Mouse (Mus musculus) 3134 (cell line): ENCODE measurements around the gene Tbc1d30.

Experiments
- DNase-seq: peaks from one replicate; pipeline ENCODE4 v3.0.0-alpha.2; 2011; ENCODE audit warnings: low spot score; ENCODE audit not compliant: insufficient read length; ENCODE audit errors: extremely low read depth

The Tbc1d30 gene

DNA sequence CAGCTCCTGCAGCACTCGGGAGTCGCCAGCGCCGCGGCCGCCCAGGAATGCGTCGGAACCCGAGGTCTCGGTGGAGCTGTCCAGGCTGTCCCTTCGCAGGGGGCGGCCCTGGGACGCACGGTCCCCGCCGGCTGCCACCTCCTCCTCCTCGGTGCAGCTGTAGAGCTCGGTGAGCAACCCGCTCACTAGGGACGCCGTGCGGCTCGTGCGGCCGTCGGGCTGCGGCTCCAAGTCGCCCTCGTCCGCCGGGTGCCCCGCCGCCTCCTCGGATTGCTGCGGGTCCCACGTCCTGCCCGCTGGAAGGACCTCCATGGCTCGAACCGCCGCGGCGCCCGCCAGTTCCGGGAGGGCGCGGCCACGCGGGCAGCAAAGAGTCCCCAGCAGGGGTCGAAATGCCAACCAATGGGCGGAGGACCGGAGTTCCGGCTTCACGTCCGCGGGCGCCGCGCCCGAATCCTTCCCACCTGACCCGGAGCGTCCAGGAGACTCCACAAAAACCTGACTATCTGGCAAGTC, at the start of gene Tbc1d30:
Gene Tbc1d30, minus strand, starts transcription at position 213 of the 516 bp plus-strand sequence.
- no peak for DNase-seq

DNA sequence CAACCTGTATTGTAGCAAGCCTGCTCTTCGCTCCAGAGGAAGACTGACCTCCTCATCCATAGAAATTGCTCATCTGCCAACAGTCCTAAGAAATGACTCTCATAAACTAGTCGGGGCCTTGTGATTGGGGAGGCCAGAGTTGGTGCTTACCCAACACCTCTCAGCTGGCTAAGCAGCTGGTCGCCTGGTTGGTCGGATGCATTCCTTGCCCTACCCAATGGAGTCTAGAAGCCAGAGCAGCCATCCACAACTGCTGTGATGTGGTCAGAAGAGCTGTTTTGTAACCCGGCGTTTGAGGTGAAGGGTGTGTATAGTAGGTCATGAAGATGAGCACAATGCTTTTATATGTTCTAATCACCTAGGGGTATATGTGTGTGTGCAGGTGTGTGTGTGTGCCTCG, 47.5 kb upstream of the Tbc1d30 start:
- DNase-seq: no peak

DNA sequence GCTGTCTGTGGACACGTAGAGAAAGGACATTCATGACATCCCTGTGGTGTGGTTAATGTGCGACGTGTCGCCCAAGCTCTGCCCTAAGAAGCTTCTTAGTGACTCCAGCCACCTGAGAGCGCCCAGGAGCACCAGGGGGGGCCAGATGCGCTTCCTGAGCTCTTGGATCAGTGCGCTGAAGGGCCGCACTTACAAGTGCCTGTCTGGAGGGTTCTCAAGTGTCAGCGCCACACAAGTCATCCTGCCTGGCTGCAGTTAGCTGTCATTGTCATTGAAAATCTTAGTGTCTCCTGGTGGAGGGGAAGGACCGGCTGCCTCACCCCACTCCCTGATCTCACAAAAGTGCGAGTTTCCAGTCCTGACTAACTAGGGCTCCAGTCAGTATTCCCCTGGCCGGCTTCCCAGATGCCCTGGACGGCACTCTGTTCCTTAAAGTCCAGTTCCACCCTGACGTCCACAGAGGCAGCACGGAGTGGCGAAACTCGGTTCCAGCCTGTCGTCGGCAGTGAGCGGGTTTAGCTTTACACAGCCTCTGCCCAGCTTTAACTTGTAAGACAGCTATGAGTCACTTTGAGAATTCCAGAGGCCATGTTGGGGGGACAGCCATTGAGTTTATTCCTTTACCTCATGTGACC, 44.6 kb upstream of the Tbc1d30 start:
- DNase-seq: no peak

DNA sequence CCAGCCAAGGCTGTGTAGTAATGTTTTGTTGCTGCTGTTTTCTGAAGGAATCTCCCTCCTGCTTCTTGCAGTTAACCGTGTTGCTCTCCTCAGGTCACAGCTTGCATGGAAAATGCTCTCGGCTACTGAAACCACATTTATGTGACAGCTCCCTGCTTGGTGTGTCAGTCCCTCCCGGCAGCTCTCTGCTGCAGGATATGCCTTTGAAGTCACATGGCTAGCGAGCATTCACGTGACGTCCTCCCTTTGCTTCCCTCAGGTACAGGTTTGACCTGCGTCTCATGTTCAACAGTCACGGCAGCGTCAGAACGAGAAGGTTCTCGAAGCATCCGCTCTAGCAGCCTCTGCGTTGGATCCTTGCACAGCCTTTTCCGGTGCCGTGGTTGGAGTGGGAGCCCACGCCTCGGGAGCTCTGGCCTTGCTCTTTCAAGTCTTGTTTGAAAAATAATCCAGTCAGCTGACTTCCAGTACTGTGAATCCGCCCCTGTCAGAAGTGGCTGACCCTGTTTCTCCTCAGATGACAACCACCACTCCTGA, 43.8 kb upstream of the Tbc1d30 start:
- no peak for DNase-seq

DNA sequence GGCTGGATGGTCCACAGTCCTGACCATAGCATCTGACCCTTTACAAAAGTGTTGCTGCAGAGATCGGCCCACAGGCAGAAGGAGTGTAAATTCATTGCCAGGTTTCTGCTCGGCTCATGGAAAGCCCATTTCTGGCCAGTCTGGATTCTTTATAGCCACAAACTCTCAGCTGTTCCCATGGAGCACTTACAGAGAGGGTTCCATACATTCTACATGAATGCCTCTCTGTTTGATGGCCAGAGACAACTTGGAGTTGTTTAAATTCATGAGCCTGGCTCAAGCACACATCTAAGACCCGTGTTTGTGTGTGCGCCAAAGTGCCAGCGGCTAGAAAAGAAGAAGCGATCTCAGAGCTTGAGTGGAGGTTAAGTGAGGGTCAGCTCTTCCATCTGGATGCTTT, 43.2 kb upstream of the Tbc1d30 start:
- no peak for DNase-seq

DNA sequence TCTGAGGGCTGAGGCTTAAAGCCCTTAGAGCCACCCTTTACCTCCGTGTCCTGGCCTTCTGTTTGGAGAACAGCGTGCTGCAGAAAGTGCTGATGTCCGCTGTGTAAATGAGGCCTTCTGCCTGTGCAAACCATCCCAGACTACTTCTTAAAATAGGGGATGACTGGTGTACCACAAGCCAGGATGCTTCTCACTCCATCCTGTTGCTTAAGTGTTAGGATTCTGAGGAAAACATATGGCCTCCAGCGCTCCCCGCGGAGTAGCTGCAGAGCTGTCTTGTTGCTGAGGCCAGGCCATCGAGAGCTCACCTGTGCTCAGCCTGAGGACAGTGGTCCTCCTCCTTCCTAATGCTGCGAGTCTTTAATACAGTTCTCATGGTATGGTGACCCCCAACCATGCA, 40.8 kb upstream of the Tbc1d30 start:
- no peak for DNase-seq

DNA sequence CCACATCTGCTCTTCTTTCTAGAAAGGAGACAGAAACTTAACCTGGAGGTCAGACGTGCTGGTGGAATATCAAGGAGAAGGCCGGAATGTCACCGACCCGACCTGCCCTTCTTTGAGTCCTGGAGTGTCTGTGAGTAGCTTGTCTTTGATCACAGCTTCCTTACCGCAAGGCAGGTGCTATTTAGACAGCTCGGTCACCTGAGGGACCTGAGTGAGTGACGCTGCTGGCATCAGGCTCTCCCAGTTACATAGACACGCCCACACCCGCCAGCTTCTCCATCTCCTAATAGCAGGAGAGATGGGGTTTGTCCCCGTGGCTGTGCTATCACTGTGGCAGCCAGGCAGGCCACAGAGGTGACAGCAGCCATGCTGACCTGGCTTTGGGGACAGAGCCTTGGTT, 39.5 kb upstream of the Tbc1d30 start:
- DNase-seq: no peak

DNA sequence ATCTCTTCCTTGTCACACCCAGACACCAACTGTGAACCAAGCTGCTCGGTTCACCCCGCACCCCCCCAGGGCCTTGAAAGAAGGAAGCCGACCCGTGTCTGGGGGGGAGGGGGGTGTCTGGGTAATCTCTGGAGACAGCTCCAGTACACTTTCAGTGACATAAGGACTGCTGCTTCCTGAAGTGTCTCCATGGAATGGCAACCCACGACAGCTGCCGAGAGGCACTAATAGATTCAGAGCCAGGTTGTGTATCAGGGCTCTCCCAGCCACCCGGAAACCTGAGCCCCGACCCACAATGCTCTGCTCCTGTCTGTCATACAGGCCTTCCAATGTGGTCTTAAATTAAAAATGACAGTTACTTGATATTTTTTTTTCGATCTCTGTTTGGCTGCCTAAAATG, 35.3 kb upstream of the Tbc1d30 start:
- DNase-seq: no peak

DNA sequence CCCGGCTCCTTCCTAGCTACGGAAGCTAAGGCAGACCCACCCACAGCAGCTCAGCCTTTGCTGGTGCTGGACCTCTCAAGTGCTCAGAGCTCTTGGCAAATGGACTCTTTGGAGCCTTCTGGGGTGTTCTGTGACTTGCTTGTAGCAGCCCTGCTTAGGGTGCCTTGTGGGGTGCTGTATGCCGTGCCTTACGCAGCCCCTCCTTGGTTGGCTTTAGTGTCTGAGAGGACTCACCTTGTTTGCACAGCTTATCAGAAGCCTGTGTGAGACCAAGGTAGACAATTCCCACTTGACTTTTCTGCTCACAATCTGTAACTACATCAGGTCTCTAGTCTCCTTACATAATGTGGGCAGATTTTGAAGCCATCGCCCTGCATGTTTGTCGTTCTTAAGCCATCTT, 34.6 kb upstream of the Tbc1d30 start:
- no peak for DNase-seq

DNA sequence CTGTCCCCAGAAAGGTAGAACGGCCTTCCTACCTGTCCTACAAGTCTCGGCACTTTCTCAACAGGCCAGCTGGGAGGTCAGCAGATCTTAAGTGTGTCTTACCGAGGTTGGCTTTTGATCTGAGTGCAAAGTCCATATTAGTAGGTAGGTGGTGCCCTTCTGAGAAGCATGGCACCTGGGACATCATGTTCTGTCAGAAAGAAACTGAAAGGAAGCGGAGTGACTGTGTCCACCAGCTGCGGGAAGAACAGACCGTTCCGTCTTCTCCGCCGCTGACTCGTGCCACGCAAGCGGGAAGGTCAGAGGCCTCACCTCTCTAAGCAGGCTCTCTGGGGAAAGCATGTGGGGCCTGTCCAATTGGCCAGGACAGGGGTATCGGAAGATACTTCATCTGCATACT, 33.6 kb upstream of the Tbc1d30 start:
- no peak for DNase-seq

DNA sequence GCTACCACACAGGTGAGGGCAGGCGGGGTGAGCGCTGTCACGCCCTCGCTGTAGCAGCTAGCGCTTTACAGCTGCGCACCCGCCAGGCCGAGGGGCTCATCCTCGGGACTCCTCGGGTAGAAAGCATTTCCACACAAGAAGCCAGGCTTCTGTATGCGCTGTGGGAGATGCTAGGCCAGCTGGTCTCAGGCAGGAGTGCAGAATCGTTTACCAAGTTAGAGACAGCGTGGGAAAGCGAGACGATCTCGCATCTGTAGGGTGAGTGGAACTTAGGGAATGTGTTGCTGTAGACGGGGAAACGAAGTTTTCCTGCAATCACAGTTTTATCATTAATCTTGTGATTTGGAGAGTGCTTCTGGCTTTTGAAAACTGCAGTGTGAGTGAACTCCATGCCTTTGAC, 30.2 kb upstream of the Tbc1d30 start:
- DNase-seq: no peak

DNA sequence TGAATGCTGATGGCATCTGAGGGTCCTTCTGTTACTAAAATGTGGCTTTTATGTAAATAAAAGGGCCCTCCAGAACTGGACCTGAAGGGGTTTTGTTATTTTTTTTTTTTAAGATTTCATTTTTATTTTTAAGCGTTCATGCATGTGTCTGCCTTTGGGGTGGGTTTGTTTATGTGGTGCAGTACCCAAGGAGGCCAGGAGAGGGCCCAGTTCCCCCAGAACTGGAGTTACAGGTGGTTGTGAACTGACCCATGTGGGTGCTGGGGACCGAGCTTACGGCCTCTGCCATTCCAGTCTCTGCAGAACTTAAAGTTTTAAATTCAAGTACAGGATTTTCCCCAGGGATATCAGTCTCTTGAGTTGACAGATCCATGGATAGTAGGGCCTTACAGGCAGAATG, 28.3 kb upstream of the Tbc1d30 start:
- DNase-seq: no peak

DNA sequence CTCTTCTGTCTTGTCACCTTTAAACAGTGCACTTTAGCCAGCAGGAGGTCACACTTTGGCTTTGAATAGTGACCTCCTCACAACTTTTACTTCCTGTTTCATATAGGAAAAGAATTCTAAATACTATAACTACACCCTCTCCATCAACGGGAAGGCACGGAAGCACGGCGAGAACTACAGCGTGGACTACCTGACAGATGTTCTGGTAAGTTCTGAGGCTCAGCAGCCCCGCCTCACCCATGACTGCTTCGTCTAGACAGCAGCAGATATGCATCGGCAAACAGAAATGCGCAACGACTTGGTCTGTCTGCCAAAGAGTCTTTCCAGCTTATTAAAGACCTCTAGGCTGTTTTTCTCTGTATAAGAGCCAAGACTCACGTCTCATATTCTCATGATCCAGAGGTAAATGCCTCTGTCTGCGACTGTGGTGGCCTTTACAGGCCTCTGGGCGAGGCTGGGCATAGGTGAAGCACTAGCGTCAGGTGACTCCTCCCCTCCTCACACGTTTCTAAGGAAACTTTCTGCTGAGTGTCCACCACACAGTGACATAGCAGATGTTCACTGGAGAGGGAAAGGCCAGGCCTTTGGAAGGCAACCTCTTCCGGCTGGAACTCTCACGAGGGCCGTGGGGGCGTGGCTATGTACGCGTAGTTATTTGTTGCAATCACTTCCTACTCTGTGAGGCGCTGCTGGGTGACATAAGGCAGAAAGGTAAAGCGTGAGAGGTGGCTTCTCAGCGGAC, 25.6 kb upstream of the Tbc1d30 start:
- no peak for DNase-seq

DNA sequence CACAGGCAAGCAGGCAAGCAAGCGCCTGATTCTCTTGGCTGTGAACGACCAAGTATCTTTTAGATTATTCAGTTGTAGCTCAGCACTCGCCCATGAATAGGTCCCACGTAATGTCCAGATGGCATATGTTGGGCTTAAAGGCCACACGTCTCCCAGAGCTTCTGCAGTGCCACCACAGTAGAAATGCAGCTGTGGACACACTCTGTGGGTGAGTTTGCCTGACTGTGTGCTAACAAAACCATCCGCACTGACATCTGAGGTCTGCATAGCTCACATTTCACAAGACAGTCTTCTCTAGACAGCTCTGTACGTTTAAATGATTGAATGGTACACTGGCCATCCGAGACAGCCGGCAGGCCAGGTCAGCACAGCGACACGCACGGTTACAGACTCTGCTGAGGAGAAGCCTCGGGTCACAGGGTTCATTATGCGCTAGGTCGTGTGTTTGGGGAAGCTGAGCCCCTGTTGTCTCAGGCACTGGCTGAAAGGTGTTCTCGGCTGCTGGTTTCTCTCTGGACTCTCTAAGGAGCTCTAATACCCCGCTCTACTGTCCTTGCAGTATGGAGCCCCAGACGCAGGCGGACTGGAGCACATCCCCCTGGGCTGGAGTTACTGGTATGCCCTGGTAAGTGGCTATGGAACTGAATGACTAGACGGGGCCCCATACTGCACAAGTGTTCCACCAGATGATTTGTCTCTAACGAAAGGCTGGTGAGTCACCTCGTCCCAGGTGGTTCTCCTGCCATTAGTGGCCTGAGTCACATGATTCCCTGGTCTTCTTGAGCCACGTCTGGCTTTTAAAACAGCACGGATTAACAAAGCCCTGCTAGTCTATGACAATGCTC, 24.8 kb upstream of the Tbc1d30 start:
- DNase-seq: no peak

DNA sequence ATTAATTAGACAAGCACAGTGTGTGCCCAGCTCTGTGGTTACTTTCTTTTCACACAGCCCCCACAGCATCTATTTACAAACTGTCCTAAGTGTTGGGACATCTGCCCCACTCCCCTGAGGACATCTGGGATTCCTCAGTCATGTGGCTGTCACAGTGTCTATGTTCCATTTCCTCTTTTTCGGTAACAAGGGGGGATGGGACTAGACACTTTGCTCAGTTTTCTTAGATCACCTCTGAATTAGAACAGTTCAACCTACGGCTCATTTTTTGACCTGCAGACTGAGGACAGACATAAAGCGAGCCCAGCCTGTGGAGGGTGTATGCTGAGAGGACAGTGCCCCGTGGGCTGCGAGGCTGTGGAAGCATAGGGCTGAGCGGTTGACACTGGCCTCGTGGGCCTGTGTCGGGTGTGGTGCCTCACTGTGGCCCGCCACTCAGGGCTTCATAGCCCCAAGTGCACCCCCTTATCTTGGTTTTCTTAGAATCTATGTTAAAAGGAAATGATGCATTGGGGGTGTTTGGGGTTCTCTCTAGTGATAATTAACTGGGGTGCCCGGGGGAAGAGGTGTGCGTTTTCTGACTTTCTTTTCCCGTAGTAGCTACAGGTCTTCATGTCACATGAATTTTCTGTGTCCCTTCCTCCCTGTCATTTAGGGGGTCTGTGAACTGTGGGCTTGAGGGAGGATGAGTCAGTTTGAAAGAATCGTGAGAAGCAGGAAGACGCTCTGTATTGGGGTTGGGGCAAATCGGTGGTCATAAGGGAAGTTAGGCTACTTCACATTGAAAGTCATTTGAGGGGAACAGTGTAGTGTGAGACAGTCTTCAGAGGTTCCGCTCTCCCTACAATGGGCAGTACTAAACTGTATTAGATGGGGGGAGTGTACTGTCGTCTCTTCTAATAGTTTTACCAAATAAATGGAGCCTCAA, 23.9 kb upstream of the Tbc1d30 start:
- no peak for DNase-seq

DNA sequence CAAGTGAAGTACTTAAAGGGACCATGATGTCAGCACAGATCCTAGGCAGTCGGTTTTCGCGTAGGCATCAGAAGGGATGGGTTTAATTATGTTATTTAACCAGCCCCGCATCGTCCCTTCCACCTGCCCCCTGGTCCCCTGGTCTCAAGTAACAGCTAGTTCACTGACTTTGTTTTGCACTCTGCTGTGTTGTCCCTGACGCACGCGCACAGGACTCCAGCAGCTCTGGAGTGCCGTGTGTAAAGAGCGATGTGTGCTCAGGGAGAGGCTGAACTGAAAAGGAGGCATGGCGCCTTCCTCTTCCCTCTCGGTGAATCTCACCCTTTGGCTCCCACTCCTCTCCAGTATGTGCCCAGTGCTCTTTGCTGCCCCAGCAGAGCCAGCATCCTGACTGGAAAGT, 22.9 kb upstream of the Tbc1d30 start:
- DNase-seq: no peak

DNA sequence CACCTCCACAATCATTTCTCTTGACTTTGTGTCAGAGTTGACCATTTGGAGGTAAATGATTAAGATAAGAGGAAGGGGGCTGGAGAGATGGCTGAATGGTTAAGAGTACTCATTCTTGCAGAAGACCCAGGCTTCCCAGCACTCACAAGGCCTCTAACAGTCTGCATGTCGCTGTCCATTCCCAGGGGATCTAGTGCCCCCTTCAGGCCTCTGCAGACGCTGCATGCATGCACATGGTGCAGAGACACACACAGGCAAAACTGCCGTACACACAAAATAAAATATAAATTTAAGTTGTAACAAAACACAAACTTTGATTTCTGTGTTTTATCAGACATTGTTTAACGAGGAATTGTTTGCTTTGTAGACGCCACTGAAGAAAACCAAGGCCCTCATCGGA, 19.7 kb upstream of the Tbc1d30 start:
- no peak for DNase-seq

DNA sequence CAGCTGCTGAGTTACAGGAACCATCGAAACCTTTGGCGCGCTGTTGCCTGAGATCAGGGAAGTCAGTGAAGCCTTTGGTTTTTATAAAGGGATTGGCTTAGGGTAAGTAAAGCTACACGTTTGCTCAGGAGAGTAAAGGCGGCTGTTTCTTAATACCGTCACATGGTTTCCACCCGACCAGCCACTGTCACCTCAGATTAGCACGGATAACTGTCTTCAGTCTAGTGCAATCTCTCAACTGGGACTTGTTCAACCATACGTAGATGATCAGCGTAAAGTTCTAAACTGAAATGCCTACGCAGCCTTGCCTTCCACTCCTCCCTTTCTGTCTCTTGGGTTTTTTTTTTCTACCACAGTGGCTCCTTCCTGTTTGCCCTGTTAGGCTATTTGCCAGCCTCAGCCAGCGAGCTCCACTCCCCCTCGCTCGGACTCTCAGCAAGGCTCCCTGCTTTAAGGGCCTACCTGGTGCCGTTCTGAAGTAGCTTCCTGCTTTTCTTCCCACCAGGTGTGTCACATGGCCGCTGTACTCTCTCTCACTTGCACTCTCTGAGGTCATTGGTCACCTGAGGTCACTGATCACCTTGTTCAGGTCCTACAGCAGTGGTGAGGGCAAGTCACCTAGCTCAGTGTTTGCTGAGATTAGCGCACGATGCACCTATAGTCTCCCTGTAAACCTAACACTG, 17.8 kb upstream of the Tbc1d30 start:
- DNase-seq: no peak

DNA sequence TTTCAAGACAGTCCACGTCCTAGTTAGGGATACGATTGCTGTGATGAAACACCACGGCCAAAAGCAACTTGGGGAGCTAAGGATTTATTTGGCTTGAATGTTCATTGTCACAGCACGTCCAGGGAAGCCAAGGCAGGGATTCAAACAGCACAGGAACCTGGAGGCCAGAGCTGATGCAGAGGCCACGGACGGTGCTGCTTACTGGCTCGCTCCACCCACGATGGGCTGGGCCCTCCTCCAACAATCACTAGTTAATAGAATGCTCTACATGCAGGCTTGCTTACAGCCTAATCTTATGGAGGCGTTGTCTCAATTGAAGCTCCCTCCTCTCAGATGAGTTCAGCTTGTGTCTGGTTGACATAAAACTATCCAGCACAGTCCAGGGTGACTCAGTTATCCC, 16.7 kb upstream of the Tbc1d30 start:
- DNase-seq: no peak

DNA sequence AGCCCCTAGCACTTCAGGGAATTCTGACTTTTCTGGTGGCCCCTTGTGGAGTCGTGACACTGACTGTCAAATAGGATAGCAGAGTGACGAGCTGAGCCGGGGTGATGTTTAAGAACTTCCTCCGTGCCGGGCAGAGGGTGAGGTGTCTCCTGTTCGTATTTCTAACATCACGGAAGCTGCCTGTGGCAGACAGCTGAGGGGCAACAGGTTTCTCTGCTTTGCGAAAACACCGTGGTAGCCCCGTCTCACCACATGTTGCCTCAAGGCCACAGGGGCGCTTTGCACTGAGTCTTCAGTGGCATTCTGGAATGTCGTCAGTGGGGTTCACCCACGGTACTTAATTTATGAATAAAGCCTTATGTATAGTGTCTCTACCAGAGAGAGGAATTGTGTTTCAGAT, 16.2 kb upstream of the Tbc1d30 start:
- no peak for DNase-seq
